Mouse (Mus musculus) forebrain, embryonic 13.5 days (tissue): ENCODE data around the gene Adora3. TPM values are rescaled to one million over a fixed set of nuclear protein-coding genes. Genes with fewer than 3 reads are reported as not detected.
A peak's percentile ranks its signal among the peaks of the same experiment; 100 is the strongest.

Experiments
- ATAC-seq: fragments of 200-750 bp; cut with Nextera tagmentation; 2 replicates; pipeline ENCODE4 v1.8.0; 2017
- H3K27ac ChIP-seq: fragments of 300-500 bp; sonication (generic); 2 replicates; pipeline ENCODE4 v1.5.1; 2015; ENCODE audit warnings: inconsistent platforms, mild to moderate bottlenecking, moderate library complexity
- H3K27me3 ChIP-seq: fragments of 300-500 bp; sonication (generic); 2 replicates; pipeline ENCODE4 v1.6.1; 2015; ENCODE audit warnings: mild to moderate bottlenecking, inconsistent platforms
- H3K36me3 ChIP-seq: fragments of 300-500 bp; sonication (generic); 2 replicates; pipeline ENCODE4 v1.6.1; 2015; ENCODE audit warnings: mild to moderate bottlenecking, inconsistent platforms; ENCODE audit not compliant: poor library complexity, severe bottlenecking
- H3K4me1 ChIP-seq: fragments of 300-500 bp; sonication (generic); 2 replicates; pipeline ENCODE4 v1.6.1; 2015; ENCODE audit warnings: inconsistent platforms
- H3K4me2 ChIP-seq: fragments of 300-500 bp; sonication (generic); 2 replicates; pipeline ENCODE4 v1.6.1; 2015; ENCODE audit warnings: inconsistent platforms, mild to moderate bottlenecking, moderate library complexity
- H3K4me3 ChIP-seq: fragments of 300-500 bp; sonication (generic); 2 replicates; pipeline ENCODE4 v1.5.1; 2015; ENCODE audit warnings: mild to moderate bottlenecking, inconsistent platforms
- H3K9ac ChIP-seq: fragments of 300-500 bp; sonication (generic); 2 replicates; pipeline ENCODE4 v1.6.1; 2015; ENCODE audit warnings: mild to moderate bottlenecking, inconsistent platforms
- H3K9me3 ChIP-seq: fragments of 300-500 bp; sonication (generic); replicated peaks from 2 replicates; pipeline ENCODE4 v1.6.1; 2016; ENCODE audit warnings: inconsistent platforms
- WGBS: fragments of 180-500 bp; shearing (Covaris S2); methylation state at CpG from one replicate; pipeline ENCODE4 v1.1.7; 2015; 5-methylcytosine and 5-hydroxymethylcytosine counted together
- polyA plus RNA-seq: library from polyadenylated mRNA; unstranded; fragments of >200 nt; fragmentation: Nextera tagmentation; extraction: Ambion mirVana; gene quantifications from 2 replicates; pipeline ENCODE4 v1.2.1, GENCODE M21; 2015

The Adora3 gene
- polyA plus RNA-seq, 1 experiment from 2014 or later: 0.12 TPM

- no peak for ATAC-seq
- no peak overlapping the region for H3K4me2 ChIP-seq
- no peaks in the 10 kb centered on the region for H3K9me3 ChIP-seq
- no peaks in the 10 kb centered on the region for H3K27me3 ChIP-seq
- H3K36me3 ChIP-seq: no peaks in the 10 kb centered on the region
- H3K4me1 ChIP-seq: peaks cover 10% of the 10 kb centered on the region
- 78% methylated on average over 23 of the region's 23 CpGs for WGBS
- no peak overlapping the region for H3K9ac ChIP-seq
- H3K4me3 ChIP-seq: no peak overlapping the region
- no peak overlapping the region for H3K27ac ChIP-seq
Measured at GRCm38 (mm10) chr3:105894601-105895592, 24.2 kb downstream of the Adora3 start.

GRCm38 (mm10) chr3:105896811-105897210 is 26.2 kb downstream of the Adora3 start:
- WGBS: 85% methylated on average over 3 of the region's 3 CpGs
- no peak overlapping the region for H3K4me2 ChIP-seq
- H3K4me3 ChIP-seq: no peak overlapping the region
- no peaks in the 10 kb centered on the region for H3K9me3 ChIP-seq
- H3K27me3 ChIP-seq: no peaks in the 10 kb centered on the region
- H3K27ac ChIP-seq: no peak overlapping the region
- no peaks in the 10 kb centered on the region for H3K36me3 ChIP-seq
- H3K9ac ChIP-seq: no peak overlapping the region
- peaks cover 10% of the 10 kb centered on the region for H3K4me1 ChIP-seq
- no peak for ATAC-seq

GRCm38 (mm10) chr3:105898325-105898724 is 27.7 kb downstream of the Adora3 start:
- ATAC-seq: no peak
- peaks cover 10% of the 10 kb centered on the region for H3K4me1 ChIP-seq
- WGBS: 82% methylated on average over 2 of the region's 2 CpGs
- no peak overlapping the region for H3K4me3 ChIP-seq
- no peaks in the 10 kb centered on the region for H3K36me3 ChIP-seq
- no peak overlapping the region for H3K9ac ChIP-seq
- no peak overlapping the region for H3K4me2 ChIP-seq
- no peak overlapping the region for H3K27ac ChIP-seq
- H3K27me3 ChIP-seq: no peaks in the 10 kb centered on the region
- H3K9me3 ChIP-seq: no peaks in the 10 kb centered on the region

GRCm38 (mm10) chr3:105898861-105899260 is 28.2 kb downstream of the Adora3 start:
- 92% methylated on average over 11 of the region's 11 CpGs for WGBS
- ATAC-seq: no peak

GRCm38 (mm10) chr3:105899394-105900147 is 28.9 kb downstream of the Adora3 start:
- Histone ChIP-seq H3K4me1 (peaks cover 8% of the 10 kb centered on the region), H3K9ac (no peak overlapping the region), H3K4me2 (no peak overlapping the region), H3K27me3 (no peaks in the 10 kb centered on the region), H3K9me3 (no peaks in the 10 kb centered on the region), H3K4me3 (no peak overlapping the region), H3K27ac (no peak overlapping the region), H3K36me3 (no peaks in the 10 kb centered on the region)
- peak; percentile 81 for ATAC-seq
- 41% methylated on average over 8 of the region's 8 CpGs for WGBS

More at GRCm38 (mm10) chr3:105898861-105899260, 28.2 kb downstream of the Adora3 start:
- Histone ChIP-seq H3K27ac (no peak overlapping the region), H3K9ac (no peak overlapping the region), H3K4me3 (no peak overlapping the region), H3K27me3 (no peaks in the 10 kb centered on the region), H3K4me1 (peaks cover 10% of the 10 kb centered on the region), H3K4me2 (no peak overlapping the region), H3K36me3 (no peaks in the 10 kb centered on the region), H3K9me3 (no peaks in the 10 kb centered on the region)

- H3K27me3 ChIP-seq: no peaks in the 10 kb centered on the region
- ATAC-seq: 0 out of 2 replicates have a peak, but pooled peaks have one; percentile 8
- H3K9ac ChIP-seq: no peak overlapping the region
- H3K27ac ChIP-seq: no peak overlapping the region
- 83% methylated on average over 6 of the region's 6 CpGs for WGBS
- no peaks in the 10 kb centered on the region for H3K36me3 ChIP-seq
- peaks cover 2% of the 10 kb centered on the region for H3K4me1 ChIP-seq
- no peaks in the 10 kb centered on the region for H3K9me3 ChIP-seq
- H3K4me3 ChIP-seq: no peak overlapping the region
- no peak overlapping the region for H3K4me2 ChIP-seq
Measured at GRCm38 (mm10) chr3:105900266-105900665, 29.6 kb downstream of the Adora3 start.

- no peaks in the 10 kb centered on the region for H3K9me3 ChIP-seq
- H3K4me3 ChIP-seq: no peak overlapping the region
- no peaks in the 10 kb centered on the region for H3K36me3 ChIP-seq
- no peaks in the 10 kb centered on the region for H3K4me1 ChIP-seq
- H3K27me3 ChIP-seq: no peaks in the 10 kb centered on the region
- no peak for ATAC-seq
- H3K4me2 ChIP-seq: no peak overlapping the region
- WGBS: 88% methylated on average over 3 of the region's 3 CpGs
- no peak overlapping the region for H3K27ac ChIP-seq
- H3K9ac ChIP-seq: no peak overlapping the region
Measured at GRCm38 (mm10) chr3:105900716-105901115, 30.1 kb downstream of the Adora3 start.

- no peak overlapping the region for H3K4me2 ChIP-seq
- H3K9me3 ChIP-seq: no peaks in the 10 kb centered on the region
- WGBS: 80% methylated on average over 4 of the region's 4 CpGs
- no peak for ATAC-seq
- no peaks in the 10 kb centered on the region for H3K27me3 ChIP-seq
- no peak overlapping the region for H3K27ac ChIP-seq
- H3K36me3 ChIP-seq: no peaks in the 10 kb centered on the region
- H3K4me1 ChIP-seq: no peaks in the 10 kb centered on the region
- no peak overlapping the region for H3K9ac ChIP-seq
- H3K4me3 ChIP-seq: no peak overlapping the region
Measured at GRCm38 (mm10) chr3:105901468-105901867, 30.8 kb downstream of the Adora3 start.

- 84% methylated on average over 4 of the region's 4 CpGs for WGBS
- Histone ChIP-seq H3K4me2 (no peak overlapping the region), H3K27ac (no peak overlapping the region), H3K27me3 (no peaks in the 10 kb centered on the region), H3K36me3 (no peaks in the 10 kb centered on the region), H3K9me3 (no peaks in the 10 kb centered on the region), H3K9ac (no peak overlapping the region), H3K4me3 (no peak overlapping the region), H3K4me1 (peaks cover 4% of the 10 kb centered on the region; the same call in 1 of the 2 replicates)
- ATAC-seq: no peak
Measured at GRCm38 (mm10) chr3:105904213-105904612, 33.6 kb downstream of the Adora3 start.

- ATAC-seq: no peak
Measured at GRCm38 (mm10) chr3:105904721-105905120, 34.1 kb downstream of the Adora3 start.

GRCm38 (mm10) chr3:105907956-105908655 is 37.4 kb downstream of the Adora3 start:
- Histone ChIP-seq H3K9me3 (no peaks in the 10 kb centered on the region), H3K9ac (no peak overlapping the region), H3K4me1 (peaks cover 4% of the 10 kb centered on the region; the same call in 1 of the 2 replicates), H3K36me3 (no peaks in the 10 kb centered on the region), H3K4me3 (no peak overlapping the region), H3K27me3 (no peaks in the 10 kb centered on the region), H3K4me2 (no peak overlapping the region), H3K27ac (no peak overlapping the region)
- no peak for ATAC-seq
- WGBS: 39% methylated on average over 9 of the region's 9 CpGs

More at GRCm38 (mm10) chr3:105904721-105905120, 34.1 kb downstream of the Adora3 start:
- no peaks in the 10 kb centered on the region for H3K27me3 ChIP-seq
- H3K9ac ChIP-seq: no peak overlapping the region
- 93% methylated on average over 9 of the region's 9 CpGs for WGBS
- H3K27ac ChIP-seq: no peak overlapping the region
- H3K4me1 ChIP-seq: peaks cover 4% of the 10 kb centered on the region; the same call in 1 of the 2 replicates
- no peak overlapping the region for H3K4me2 ChIP-seq
- H3K9me3 ChIP-seq: no peaks in the 10 kb centered on the region
- H3K4me3 ChIP-seq: no peak overlapping the region
- no peaks in the 10 kb centered on the region for H3K36me3 ChIP-seq
